Mouse (Mus musculus) lung, postnatal 10 days (tissue): ENCODE measurements at regions not wholly inside any gene's neighbourhood (a gene's known extent, or its start where the extent isn't known, plus 50 kb on each side); places are given as distances from the start of the nearest gene placed in this dataset.
"Not testable (repeated sequence)": the region's sequence is repeated elsewhere in the genome, so short reads cannot be mapped to it uniquely, and the experiment has no call there.

ENCODE experiments used
- DNase-seq: peaks from one replicate; pipeline ENCODE4 v3.0.0; 2021

DNA sequence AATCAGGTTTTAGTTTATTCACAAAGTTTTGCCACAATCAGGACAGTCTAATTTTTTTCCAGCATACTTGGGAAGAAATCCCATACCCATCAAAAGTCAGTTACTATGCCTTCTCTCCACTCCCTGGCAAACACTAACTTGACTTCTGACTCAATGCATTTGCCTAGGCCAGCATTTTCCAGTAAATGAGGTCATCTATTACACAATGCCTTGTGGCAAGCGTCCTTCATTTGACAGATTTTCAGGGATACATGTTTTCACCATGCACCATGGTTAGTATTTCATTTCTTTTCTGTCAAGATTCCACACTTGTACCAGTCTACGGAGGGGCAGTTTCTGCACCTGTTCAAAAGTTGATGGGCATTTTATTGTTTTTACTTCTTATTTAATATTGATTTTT, 88.4 kb upstream of the Slc2a12 start:
- DNase-seq, result not testable (repeated sequence)

DNA sequence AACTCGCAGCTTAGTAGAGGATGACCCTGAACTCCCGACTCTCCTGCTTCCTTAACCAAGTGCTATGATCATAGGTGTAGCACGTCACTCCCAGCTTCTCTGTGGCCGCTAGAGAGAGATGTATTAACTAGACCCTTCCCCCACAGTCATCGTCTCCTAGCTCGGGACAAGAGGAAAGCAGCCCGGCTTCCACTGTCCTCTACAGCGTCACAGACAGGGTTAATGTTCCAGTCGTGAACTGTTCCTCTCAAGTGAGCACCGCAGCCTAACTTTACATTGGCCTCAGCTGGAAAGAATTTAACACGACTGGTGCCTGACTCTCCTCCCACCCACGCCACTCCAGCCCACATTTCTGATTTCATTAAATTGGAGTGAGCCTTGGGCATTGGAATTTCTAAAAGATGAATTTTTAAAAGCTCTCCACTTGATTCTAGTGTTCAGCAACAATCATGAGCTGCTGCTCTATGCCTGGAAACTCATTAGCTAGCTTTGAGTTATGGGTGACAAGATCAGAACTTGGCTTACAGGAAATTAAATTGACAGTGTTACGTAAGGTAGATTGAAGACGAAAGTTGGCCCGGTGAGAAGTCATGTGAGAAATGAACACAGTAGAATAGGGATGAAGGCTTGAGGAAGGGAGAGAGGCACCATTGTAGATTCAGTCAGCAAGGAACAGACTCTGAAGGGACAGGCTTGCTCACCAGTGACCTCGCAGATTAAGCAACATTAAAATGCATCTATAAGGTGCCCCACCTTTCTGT, 75.4 kb upstream of the Slc2a12 start:
- not testable (repeated sequence) for DNase-seq

DNA sequence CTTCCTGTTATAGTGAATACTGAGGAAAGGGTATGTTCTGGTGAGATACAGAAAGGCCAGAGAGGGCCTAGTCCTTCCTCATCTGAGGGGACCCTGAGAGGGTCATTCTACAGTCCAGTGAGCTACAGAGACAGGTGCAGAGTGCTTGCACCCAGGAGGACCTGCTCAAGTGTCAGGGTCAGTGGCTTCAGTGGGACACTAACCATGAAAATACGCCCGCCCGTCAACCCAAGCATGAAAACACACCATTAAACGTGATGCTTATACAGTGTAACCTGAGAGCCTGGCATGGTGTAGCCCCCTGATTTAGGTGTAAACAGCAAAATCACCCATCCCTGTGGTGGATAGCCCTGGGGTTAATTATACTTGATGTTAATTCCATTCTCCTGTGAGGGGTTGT, 70.8 kb upstream of the Slc2a12 start:
- not testable (repeated sequence) for DNase-seq

DNA sequence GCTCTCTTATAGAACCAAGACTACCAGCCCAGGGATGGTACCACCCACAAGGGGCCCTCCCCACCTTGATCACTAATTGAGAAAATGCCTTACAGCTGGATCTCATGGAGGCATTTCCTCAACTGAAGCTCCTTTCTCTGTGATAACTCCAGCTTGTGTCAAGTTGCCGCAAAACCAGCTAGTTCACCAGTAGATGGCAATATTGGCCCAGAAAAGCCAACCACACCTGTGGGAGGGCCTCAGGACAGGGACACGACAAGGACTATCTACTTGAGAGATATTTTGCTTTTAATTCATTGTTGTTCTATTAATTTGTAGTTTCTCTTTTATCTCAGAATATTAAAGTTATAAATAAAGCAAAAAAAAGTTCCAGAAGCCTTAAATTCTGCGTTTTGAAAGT, 65.4 kb upstream of the Slc2a12 start:
- peak; percentile 57 for DNase-seq

DNA sequence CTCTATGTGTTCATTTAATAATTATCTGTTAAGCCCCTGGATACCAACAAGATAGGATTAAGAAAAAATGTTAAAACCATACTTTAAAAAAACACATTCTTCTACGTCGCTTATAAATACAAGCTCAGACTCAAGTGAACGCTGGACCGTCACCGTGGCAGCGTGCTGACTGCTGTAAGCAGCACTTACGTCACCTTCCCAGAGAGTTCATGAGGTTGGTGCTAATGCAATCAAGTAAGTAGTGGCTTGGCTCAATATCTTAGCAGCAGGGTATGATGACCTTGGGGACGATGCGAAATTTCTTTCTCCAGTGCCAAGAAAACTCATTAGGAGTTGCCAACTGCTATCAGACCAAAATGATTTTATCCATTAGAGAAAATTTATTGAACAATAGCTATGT, 63.5 kb upstream of the Slc2a12 start:
- not testable (repeated sequence) for DNase-seq

GRCm38 (mm10) chr10:22583306-22583705, 61.5 kb upstream of the Slc2a12 start:
- not testable (repeated sequence) for DNase-seq

- DNase-seq, result not testable (repeated sequence)
Observed at GRCm38 (mm10) chr10:22588587-22588986, 56.2 kb upstream of the Slc2a12 start.

GRCm38 (mm10) chr10:22591664-22592063, 53.1 kb upstream of the Slc2a12 start:
- not testable (repeated sequence) for DNase-seq

GRCm38 (mm10) chr10:22592189-22592603, 52.6 kb upstream of the Slc2a12 start:
- DNase-seq, result not testable (repeated sequence)

DNA sequence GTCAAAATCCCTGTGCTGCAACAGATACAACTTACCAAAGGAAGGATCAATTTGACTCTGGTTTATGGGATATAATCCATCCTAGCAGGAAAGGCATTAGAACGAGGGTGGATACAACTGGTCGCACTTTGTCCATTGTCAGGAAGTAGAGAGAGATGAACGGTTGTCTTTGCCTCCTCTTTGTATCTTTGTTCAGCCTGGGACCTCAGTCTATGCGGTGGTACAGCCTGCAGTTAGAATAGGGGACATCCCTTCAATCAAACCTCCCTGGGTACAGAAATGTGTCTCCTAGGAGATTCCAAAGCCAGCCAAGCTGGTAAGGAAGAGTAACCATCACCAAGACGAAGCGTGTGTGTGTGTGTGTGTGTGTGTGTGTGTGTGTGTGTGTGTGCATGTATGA, 52.1 kb upstream of the Slc2a12 start:
- DNase-seq, result not testable (repeated sequence)
